Mouse (Mus musculus) lung, embryonic 15.5 days (tissue): Measurements from ENCODE around the gene Sirt4. TPM values are rescaled to one million over a fixed set of nuclear protein-coding genes. Genes with fewer than 3 reads are reported as not detected.
"Not testable (repeated sequence)": the region's sequence is repeated elsewhere in the genome, so short reads cannot be mapped to it uniquely, and the experiment has no call there.

Source experiments
- ATAC-seq: fragments of 200-750 bp; cut with Nextera tagmentation; 2 replicates; pipeline ENCODE4 v1.8.0; 2017; ENCODE audit warnings: moderate number of reproducible peaks, borderline replicate concordance; ENCODE audit not compliant: low FRiP score, low TSS enrichment; ENCODE audit errors: extremely low read depth
- H3K27ac ChIP-seq: fragments of 300-500 bp; sonication (generic); 2 replicates; pipeline ENCODE4 v1.5.1; 2015; ENCODE audit warnings: moderate library complexity, mild to moderate bottlenecking, inconsistent platforms
- H3K27me3 ChIP-seq: fragments of 300-500 bp; sonication (generic); 2 replicates; pipeline ENCODE4 v1.6.1; 2015; ENCODE audit warnings: inconsistent platforms
- H3K36me3 ChIP-seq: fragments of 300-500 bp; sonication (generic); 2 replicates; pipeline ENCODE4 v1.6.1; 2015; ENCODE audit warnings: inconsistent platforms
- H3K4me1 ChIP-seq: fragments of 300-500 bp; sonication (generic); 2 replicates; pipeline ENCODE4 v1.6.1; 2015; ENCODE audit warnings: inconsistent platforms
- H3K4me2 ChIP-seq: fragments of 300-500 bp; sonication (generic); 2 replicates; pipeline ENCODE4 v1.6.1; 2015; ENCODE audit warnings: inconsistent platforms, mild to moderate bottlenecking, moderate library complexity
- H3K4me3 ChIP-seq: fragments of 300-500 bp; sonication (generic); 2 replicates; pipeline ENCODE4 v1.5.1; 2015; ENCODE audit warnings: mild to moderate bottlenecking, inconsistent platforms
- H3K9ac ChIP-seq: fragments of 300-500 bp; sonication (generic); 2 replicates; pipeline ENCODE4 v1.6.1; 2015; ENCODE audit warnings: inconsistent platforms
- H3K9me3 ChIP-seq: fragments of 300-500 bp; sonication (generic); 2 replicates; pipeline ENCODE4 v1.6.1; 2016; ENCODE audit warnings: inconsistent platforms
- WGBS: fragments of 180-500 bp; shearing (Covaris S2); methylation state at CpG from one replicate; pipeline ENCODE4 v1.1.7; 2015; 5-methylcytosine and 5-hydroxymethylcytosine counted together
- polyA plus RNA-seq: library from polyadenylated mRNA; unstranded; fragments of >200 nt; fragmentation: Nextera tagmentation; extraction: Ambion mirVana; gene quantifications from 2 replicates; pipeline ENCODE4 v1.2.1, GENCODE M21; 2015

Gene Sirt4
- polyA plus RNA-seq, 1 experiment from 2014 or later, result 30.4 TPM

DNA sequence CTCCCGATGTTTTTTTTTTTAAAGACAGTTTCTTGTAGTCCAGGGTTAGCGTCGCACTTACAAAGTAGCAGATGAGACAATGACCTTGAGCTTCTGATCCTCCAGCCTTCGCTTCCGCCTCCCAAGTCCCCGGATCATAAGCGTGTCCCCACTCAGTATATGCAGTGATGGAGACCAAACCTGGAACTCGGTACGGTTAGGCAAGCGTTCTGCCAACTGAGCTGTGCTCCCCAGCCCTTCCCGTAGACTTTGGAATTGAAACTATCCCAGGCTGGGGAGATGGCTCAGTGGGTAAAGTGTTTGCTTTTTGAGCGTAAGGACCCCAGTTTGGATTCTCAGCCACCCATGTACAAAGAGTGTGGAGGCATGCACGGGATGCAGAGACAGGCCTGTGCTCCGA, 28.7 kb upstream of the Sirt4 start:
- no peak for ATAC-seq
- H3K9me3 ChIP-seq, result no peaks in the 10 kb centered on the region
- no peak overlapping the region for H3K9ac ChIP-seq
- peaks cover 47% of the 10 kb centered on the region for H3K4me1 ChIP-seq
- H3K4me2 ChIP-seq, result no peak overlapping the region
- H3K36me3 ChIP-seq, result no peaks in the 10 kb centered on the region
- H3K27me3 ChIP-seq, result no peaks in the 10 kb centered on the region
- H3K27ac ChIP-seq, result 0 out of 2 replicates have a peak overlapping the region, but pooled peaks have one; percentile 96
- no peak overlapping the region for H3K4me3 ChIP-seq
- 92% methylated on average over 14 of the region's 14 CpGs for WGBS

- 90% methylated on average over 7 of the region's 7 CpGs for WGBS
- peaks cover 56% of the 10 kb centered on the region for H3K4me1 ChIP-seq
- no peak overlapping the region for H3K4me3 ChIP-seq
- H3K9ac ChIP-seq, result no peak overlapping the region
- no peak for ATAC-seq
- no peaks in the 10 kb centered on the region for H3K9me3 ChIP-seq
- H3K27ac ChIP-seq, result no peak overlapping the region
- H3K36me3 ChIP-seq, result no peaks in the 10 kb centered on the region
- no peak overlapping the region for H3K4me2 ChIP-seq
- no peaks in the 10 kb centered on the region for H3K27me3 ChIP-seq
Observed at GRCm38 (mm10) chr5:115512375-115512774, 27.9 kb upstream of the Sirt4 start.

DNA sequence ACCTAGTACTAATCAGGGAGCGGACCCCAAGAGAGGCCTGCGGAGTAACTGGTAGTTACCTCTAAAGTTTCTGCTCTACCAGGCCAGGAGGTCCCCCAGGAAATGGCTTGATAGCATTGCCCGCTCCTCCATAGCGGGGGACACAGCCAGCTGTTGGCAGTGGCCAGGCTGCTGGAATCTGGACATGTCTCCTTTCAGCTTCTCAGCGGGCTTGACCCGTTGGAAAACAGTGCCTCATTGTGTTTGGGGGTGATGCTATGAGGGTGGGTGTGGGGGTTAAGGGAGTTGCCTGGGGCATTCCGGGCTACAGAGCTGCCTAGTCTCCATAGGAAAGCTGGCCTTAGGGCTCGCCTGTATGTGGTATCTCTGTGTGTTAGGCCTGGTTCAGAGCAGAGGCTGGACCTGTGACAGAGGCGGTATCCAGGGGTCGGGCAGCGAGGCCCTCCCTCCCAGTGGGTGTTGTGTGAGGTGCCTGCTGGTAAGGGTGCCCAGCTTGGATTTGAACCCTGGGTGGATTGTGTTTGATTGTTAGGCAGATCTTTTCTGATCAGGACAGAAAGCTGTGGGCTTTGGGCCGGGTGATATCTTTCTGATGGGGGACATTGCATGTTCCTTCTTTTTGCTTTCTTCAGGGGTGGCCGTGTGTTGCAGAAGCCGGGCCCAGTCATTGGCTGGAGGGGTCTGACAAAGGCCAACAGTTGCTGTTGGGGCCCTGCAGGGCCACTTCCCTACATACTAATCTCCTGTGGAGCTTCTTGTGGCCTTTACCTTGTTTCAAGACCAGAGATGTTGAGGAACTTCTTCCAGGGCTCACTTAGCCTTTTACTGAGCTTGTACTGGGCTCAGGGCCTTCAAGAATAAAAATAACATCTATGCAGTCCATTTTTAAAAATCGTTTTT, 25.5 kb upstream of the Sirt4 start:
- Histone ChIP-seq H3K4me2 (peak overlapping the region; percentile 70), H3K9ac (peak overlapping the region; percentile 29; the same call in 1 of the 2 replicates), H3K4me1 (peaks cover 51% of the 10 kb centered on the region), H3K27ac (peak overlapping the region; percentile 81), H3K36me3 (no peaks in the 10 kb centered on the region), H3K27me3 (no peaks in the 10 kb centered on the region), H3K4me3 (peak overlapping the region; percentile 91), H3K9me3 (no peaks in the 10 kb centered on the region)
- ATAC-seq, result no peak
- WGBS, result 69% methylated on average over 15 of the region's 15 CpGs

DNA sequence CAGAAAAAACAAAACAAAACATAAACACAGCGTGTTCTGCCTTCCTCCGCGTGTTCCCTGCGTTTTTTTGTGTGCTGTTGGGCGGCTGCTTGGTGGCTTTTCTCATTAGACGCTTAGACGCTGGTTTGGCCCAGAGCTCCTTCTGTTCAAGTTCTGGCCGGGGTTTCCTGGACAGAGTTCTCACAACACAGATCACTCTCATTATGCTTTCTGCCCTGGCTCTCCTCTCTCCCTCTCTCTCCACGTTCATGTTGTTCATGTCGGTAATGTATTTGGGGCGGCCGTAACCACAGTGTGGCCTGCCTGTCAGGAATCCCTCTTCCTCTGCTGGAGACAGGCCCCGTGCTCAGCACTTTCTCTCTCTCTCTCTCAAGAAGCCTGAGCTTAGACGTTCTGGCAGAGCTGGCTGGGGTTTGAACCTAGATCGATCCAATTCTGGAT, 24.8 kb upstream of the Sirt4 start:
- WGBS, result 23% methylated on average over 15 of the region's 15 CpGs
- peak; percentile 19; the same call in 1 of the 2 replicates for ATAC-seq
- H3K4me1 ChIP-seq, result peaks cover 44% of the 10 kb centered on the region

GRCm38 (mm10) chr5:115508859-115509147, 24.3 kb upstream of the Sirt4 start:
- no peaks in the 10 kb centered on the region for H3K27me3 ChIP-seq
- no peaks in the 10 kb centered on the region for H3K9me3 ChIP-seq
- H3K4me2 ChIP-seq, result peak overlapping the region; percentile 70
- peak overlapping the region; percentile 91 for H3K4me3 ChIP-seq
- WGBS, result 38% methylated on average over 10 of the region's 10 CpGs
- H3K4me1 ChIP-seq, result peaks cover 39% of the 10 kb centered on the region
- peak overlapping the region; percentile 81 for H3K27ac ChIP-seq
- H3K36me3 ChIP-seq, result no peaks in the 10 kb centered on the region
- ATAC-seq, result no peak
- H3K9ac ChIP-seq, result peak overlapping the region; percentile 94

More for the DNA sequence above, 24.8 kb upstream of the Sirt4 start:
- Histone ChIP-seq H3K4me3 (peak overlapping the region; percentile 91), H3K27ac (peak overlapping the region; percentile 81), H3K9me3 (no peaks in the 10 kb centered on the region), H3K36me3 (no peaks in the 10 kb centered on the region), H3K9ac (peak overlapping the region; percentile 29; the same call in 1 of the 2 replicates), H3K4me2 (peak overlapping the region; percentile 70), H3K27me3 (no peaks in the 10 kb centered on the region)

DNA sequence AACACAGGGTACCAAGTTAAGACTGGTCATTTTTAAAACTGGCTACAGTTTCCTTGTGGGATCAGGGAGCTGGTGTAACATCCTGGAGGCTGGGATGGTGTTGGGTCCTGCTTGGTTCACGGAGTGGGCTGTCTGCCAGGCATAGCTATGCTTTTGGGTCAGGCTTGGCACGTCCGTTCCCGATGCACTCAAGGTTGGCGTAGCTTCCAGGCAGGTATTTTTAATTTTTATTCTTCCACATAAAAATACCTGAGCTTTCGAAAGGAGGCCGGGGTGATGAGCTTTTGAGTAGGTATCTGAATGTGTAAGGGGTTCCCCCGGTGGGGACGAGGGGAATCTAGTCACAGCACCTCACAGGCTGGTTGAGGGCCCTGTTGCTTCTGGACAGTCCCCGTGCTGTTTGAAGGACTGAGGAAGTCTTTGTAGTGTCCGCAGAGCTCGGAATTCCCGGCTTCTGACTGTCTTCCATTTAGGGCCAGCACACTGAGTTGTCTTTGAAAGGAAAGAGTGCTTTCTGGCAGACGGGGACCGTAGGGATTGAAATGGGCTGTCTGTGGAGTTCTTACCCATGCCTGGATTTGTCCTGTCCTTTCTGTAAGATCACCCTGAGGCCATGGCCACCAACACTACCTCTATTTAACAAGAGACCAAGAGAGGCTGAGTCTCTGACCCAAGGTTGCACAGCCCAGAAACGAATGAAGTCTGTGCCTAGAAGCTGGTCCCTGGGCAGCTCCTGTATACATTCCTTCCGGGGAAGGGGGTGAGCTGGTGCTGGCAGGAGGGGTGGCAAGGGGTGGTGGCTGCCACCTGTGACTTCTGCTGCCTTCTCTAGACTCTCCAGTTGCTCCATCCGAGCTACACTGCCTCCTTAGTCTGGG, 23.7 kb upstream of the Sirt4 start:
- peak overlapping the region; percentile 94 for H3K9ac ChIP-seq
- H3K27ac ChIP-seq, result peak overlapping the region; percentile 81
- no peak for ATAC-seq
- H3K4me2 ChIP-seq, result peak overlapping the region; percentile 70
- H3K4me1 ChIP-seq, result peaks cover 34% of the 10 kb centered on the region
- H3K36me3 ChIP-seq, result no peaks in the 10 kb centered on the region
- no peaks in the 10 kb centered on the region for H3K27me3 ChIP-seq
- H3K4me3 ChIP-seq, result peak overlapping the region; percentile 91
- 24% methylated on average over 18 of the region's 18 CpGs for WGBS
- H3K9me3 ChIP-seq, result no peaks in the 10 kb centered on the region

DNA sequence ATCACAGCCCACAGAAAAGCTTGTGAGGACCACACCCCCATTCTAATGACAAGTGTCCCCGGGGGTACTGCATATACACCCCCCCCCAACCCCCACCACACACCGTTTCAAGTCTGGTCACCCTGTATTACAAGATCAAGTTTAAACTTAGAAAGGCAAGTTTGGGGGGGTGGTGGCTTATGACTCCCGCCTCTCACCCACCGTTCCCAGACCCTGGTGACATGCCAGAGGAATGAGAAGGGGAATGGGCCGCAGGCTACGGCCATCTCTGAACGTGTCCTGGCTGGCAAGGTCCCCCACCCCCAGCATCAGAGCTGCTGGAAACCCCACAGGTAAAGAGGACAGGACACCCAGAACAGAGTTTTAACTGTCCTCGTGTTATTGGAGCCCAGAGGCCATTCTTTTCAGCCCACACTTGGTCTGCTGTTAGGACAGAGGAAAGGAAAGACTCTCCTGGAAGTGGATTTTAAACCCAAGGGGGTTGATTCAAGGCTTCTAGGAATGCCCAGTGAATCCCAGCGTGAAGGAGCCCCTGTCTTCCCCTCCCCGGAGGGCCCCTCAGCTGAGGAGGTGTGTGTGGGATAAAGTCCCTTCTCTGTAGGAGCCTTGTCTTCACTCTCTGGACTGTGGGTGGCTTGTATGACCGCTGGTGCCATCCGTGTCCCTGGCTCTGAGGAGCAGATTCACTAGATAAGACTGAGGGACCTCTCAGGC, 22.9 kb upstream of the Sirt4 start:
- 0 out of 2 replicates have a peak, but pooled peaks have one; percentile 6 for ATAC-seq
- H3K27ac ChIP-seq, result peak overlapping the region; percentile 81
- peak overlapping the region; percentile 70 for H3K4me2 ChIP-seq
- peak overlapping the region; percentile 91 for H3K4me3 ChIP-seq
- H3K4me1 ChIP-seq, result peaks cover 34% of the 10 kb centered on the region
- H3K9ac ChIP-seq, result peak overlapping the region; percentile 94
- no peaks in the 10 kb centered on the region for H3K27me3 ChIP-seq
- H3K9me3 ChIP-seq, result no peaks in the 10 kb centered on the region
- H3K36me3 ChIP-seq, result no peaks in the 10 kb centered on the region
- 7% methylated on average over 12 of the region's 12 CpGs for WGBS

GRCm38 (mm10) chr5:115506454-115507201, 22.1 kb upstream of the Sirt4 start, which contains the start of gene Pxn:
TSS of gene Pxn (plus strand) at chr5:115506676.
- ATAC-seq, result peak; percentile 84
- Histone ChIP-seq H3K4me3 (peak within 1 kb of the TSS; percentile 91), H3K9me3 (no peaks in the 10 kb centered on the region), H3K27me3 (no peaks in the 10 kb centered on the region), H3K27ac (peak within 1 kb of the TSS; percentile 81), H3K4me1 (peaks cover 34% of the 10 kb centered on the region), H3K4me2 (peak within 1 kb of the TSS; percentile 70), H3K9ac (peak within 1 kb of the TSS; percentile 94), H3K36me3 (no peaks in the 10 kb centered on the region)
- under 1% methylated on average over 67 of the region's 74 CpGs for WGBS

GRCm38 (mm10) chr5:115505617-115506016, 21.1 kb upstream of the Sirt4 start:
- ATAC-seq, result not testable (repeated sequence)

GRCm38 (mm10) chr5:115503035-115503434, 18.5 kb upstream of the Sirt4 start:
- no peak overlapping the region for H3K4me2 ChIP-seq
- H3K27me3 ChIP-seq, result no peaks in the 10 kb centered on the region
- 53% methylated on average over 12 of the region's 12 CpGs for WGBS
- H3K4me3 ChIP-seq, result no peak overlapping the region
- ATAC-seq, result no peak
- peaks cover 9% of the 10 kb centered on the region for H3K4me1 ChIP-seq
- H3K9ac ChIP-seq, result no peak overlapping the region
- H3K36me3 ChIP-seq, result no peaks in the 10 kb centered on the region
- no peak overlapping the region for H3K27ac ChIP-seq
- no peaks in the 10 kb centered on the region for H3K9me3 ChIP-seq

More at GRCm38 (mm10) chr5:115505617-115506016, 21.1 kb upstream of the Sirt4 start:
- peaks cover 34% of the 10 kb centered on the region for H3K4me1 ChIP-seq
- H3K4me3 ChIP-seq, H3K36me3 ChIP-seq, H3K27ac ChIP-seq, H3K9ac ChIP-seq, H3K27me3 ChIP-seq, H3K9me3 ChIP-seq, H3K4me2 ChIP-seq: not testable (repeated sequence)
- WGBS, result 60% methylated on average over 4 of the region's 4 CpGs
